Mouse (Mus musculus) olfactory bulb, adult 2 months (tissue): Measurements from ENCODE around the gene Dhx58.

Source experiments
- CTCF ChIP-seq: fragments of 200-500 bp; IDR thresholded peaks from 2 replicates; pipeline ENCODE4 v1.5.1; 2012; ENCODE audit warnings: low read depth, mild to moderate bottlenecking, low read length, moderate library complexity; ENCODE audit not compliant: insufficient read depth
- POLR2A ChIP-seq: fragments of 200-500 bp; IDR thresholded peaks from 2 replicates; pipeline ENCODE4 v1.6.1; 2012; ENCODE audit warnings: mild to moderate bottlenecking, low read depth, low read length, moderate library complexity; ENCODE audit not compliant: insufficient read depth

GRCm38 (mm10) chr11:100688443-100688842, 15.6 kb downstream of the Dhx58 start:
- TF ChIP-seq CTCF (no peak), POLR2A (no peak)
